Comparison of ENCODE assay signal across 8 mouse cellular contexts in genomic region chr7:4136771-4137531, GRCm38 (mm10). TPM values are rescaled to one million over a fixed set of nuclear protein-coding genes. Genes with fewer than 3 reads are reported as not detected.
DNase-seq lines count a peak whose midpoint lies in the region; ATAC-seq lines count a peak whose summit lies in the region.

Leng8 (plus strand) TSS chr7:4137039.

- peaks cover 30% of the 10 kb centered on the region for H3K36me3 ChIP-seq in lung, embryonic 16.5 days (ENCODE audit: control insufficient read depth, insufficient read depth, low read length)

- H3K27ac ChIP-seq in lung, embryonic 16.5 days (ENCODE audit: low read length) = peak within 1 kb of the TSS; percentile 90

- peaks cover 8% of the 10 kb centered on the region for H3K4me1 ChIP-seq in lung, embryonic 16.5 days (replicated peaks; ENCODE audit: control insufficient read depth, insufficient read depth, low read length)

- H3K27me3 ChIP-seq in lung, embryonic 16.5 days (ENCODE audit: control insufficient read depth, insufficient read depth, low read depth, low read length) = no peaks in the 10 kb centered on the region

- H3K9ac ChIP-seq in lung, embryonic 16.5 days (ENCODE audit: low read length) = peak within 1 kb of the TSS; percentile 92

- under 1% methylated on average over 64 of the region's 78 CpGs for WGBS in lung, embryonic 16.5 days

- peak; percentile 92 for DNase-seq in MEL-GATA-1-ER (ENCODE audit: extremely low read depth, low read depth)
- peak; percentile 99 for DNase-seq in cerebellum, adult 8-10 months
- peak; percentile 98 for DNase-seq in forelimb bud, embryonic 11.5 days (ENCODE audit: low read depth, low spot score)
- DNase-seq in layer of hippocampus, adult 9-10 months (ENCODE audit: low spot score) = peak; percentile 98
- DNase-seq in ovary, postnatal 10 days (ENCODE audit: low spot score) = peak; percentile 97
- peak; percentile 97 to 99 for DNase-seq in thymus, postnatal 10 days (ENCODE audit: low spot score in 2 of 2)

- H3K9me3 ChIP-seq in lung, embryonic 16.5 days (ENCODE audit: control insufficient read depth, low read length) = no peaks in the 10 kb centered on the region

- peak; percentile 95 for ATAC-seq in hematopoietic stem cell, adult 5-6 weeks (replicated peaks in 1 of 2; ENCODE audit: insufficient read depth in 1 of 2, low FRiP score in 2 of 2, low TSS enrichment in 1 of 2, low read depth in 1 of 2, poor library complexity in 2 of 2, severe bottlenecking in 2 of 2)
- peak; percentile 99 for ATAC-seq in lung, embryonic 16.5 days (ENCODE audit: low read depth)

- H3K4me2 ChIP-seq in lung, embryonic 16.5 days (ENCODE audit: low read depth, low read length) = peak within 1 kb of the TSS; percentile 92

- peak within 1 kb of the TSS; percentile 93 for H3K4me3 ChIP-seq in lung, embryonic 16.5 days (ENCODE audit: low read length)

RNA-seq across cellular contexts. Expression of gene Leng8, which starts in this region (rescaled TPM):
- total RNA-seq in hematopoietic stem cell, adult 5-6 weeks (2017) = 33.4 and 52.8 TPM in 2 replicates
- 54.0 and 56.1 TPM in 2 replicates for polyA plus RNA-seq in lung, embryonic 16.5 days (2015; fragmentation: Nextera tagmentation; extraction: Ambion mirVana)

Comparison
In these comparisons a context has a peak if more than half of its experiments do, and no peak if none do; other contexts are left out.
1. Peak in every context shown above with its lines: DNase-seq, ATAC-seq, H3K4me3 ChIP-seq and H3K27ac ChIP-seq.